Mouse (Mus musculus): ENCODE results near the gene Cox19.

Cox19 gene

GRCm38 (mm10) chr5:139290467-139291259 lies 60.6 kb downstream of the Cox19 start:
- DNase-seq, result no peak

GRCm38 (mm10) chr5:139288591-139288990 lies 62.6 kb downstream of the Cox19 start:
- DNase-seq, result no peak

- no peak for DNase-seq
Observed at GRCm38 (mm10) chr5:139287787-139288186, 63.4 kb downstream of the Cox19 start.

GRCm38 (mm10) chr5:139287099-139287498 lies 64.1 kb downstream of the Cox19 start:
- DNase-seq, result no peak
